Mouse (Mus musculus): ENCODE measurements around the gene Nqo1.

DNA sequence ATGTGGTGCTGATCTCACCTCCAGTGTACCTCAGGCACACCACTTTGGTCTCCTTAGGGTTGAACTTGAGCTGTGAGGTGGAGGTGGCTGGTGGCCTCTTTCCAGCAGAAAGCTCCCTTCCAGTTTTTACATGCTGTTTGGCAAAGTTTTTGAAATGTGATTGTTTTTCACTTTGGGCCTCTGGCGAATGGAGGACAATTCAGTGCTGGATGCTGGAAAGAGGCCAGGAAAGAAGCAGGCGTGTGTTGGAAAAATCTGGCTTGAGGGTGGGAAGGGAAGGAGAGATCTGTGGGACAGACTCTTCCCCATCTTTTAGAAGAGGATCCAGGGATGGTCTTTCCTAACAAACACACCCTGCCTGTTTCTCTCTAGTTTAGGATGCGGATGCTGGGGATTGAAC, 41.6 kb upstream of the Nqo1 start:
- TF ChIP-seq CTCF (conservative IDR thresholded peaks at IDR 0.05 in 1 of 2, IDR thresholded peaks at IDR 0.05 in 1 of 2; ENCODE audit: low read depth in 2 of 2, low read length in 2 of 2): no peak
- TF ChIP-seq EP300 (IDR thresholded peaks at IDR 0.05; ENCODE audit: low read length): no peak
- TF ChIP-seq USF1 (IDR thresholded peaks at IDR 0.05; ENCODE audit: low read depth, low read length): no peak
- TF ChIP-seq MAX (IDR thresholded peaks at IDR 0.05; ENCODE audit: low read length): no peak
- no peak for TF ChIP-seq JUND (conservative IDR thresholded peaks at IDR 0.05; ENCODE audit: low read depth, low read length)
- TF ChIP-seq POLR2A (IDR thresholded peaks at IDR 0.05; ENCODE audit: low read depth, low read length): no peak
- TF ChIP-seq ETS1 (conservative IDR thresholded peaks at IDR 0.05; ENCODE audit: low read depth, low read length): no peak
- no peak for TF ChIP-seq ZC3H11A (IDR thresholded peaks at IDR 0.05; ENCODE audit: low read depth, low read length)

Measured in CH12.LX (cell line).